Mouse (Mus musculus) embryo, embryonic 11.5 days (tissue): ENCODE measurements around the gene Prpsap1.

Source experiments
- DNase-seq: peaks from one replicate; pipeline ENCODE4 v3.0.0-alpha.2; 2012; ENCODE audit warnings: low read depth, low spot score

Gene Prpsap1

GRCm38 (mm10) chr11:116493795-116494252 lies at the start of gene Prpsap1:
Prpsap1 (minus strand) TSS chr11:116494202.
- no peak for DNase-seq

GRCm38 (mm10) chr11:116543110-116543509 lies 49.1 kb upstream of the Prpsap1 start:
- DNase-seq = no peak

- no peak for DNase-seq
Observed at GRCm38 (mm10) chr11:116541183-116541582, 47.2 kb upstream of the Prpsap1 start.

GRCm38 (mm10) chr11:116538142-116538735 lies 44.2 kb upstream of the Prpsap1 start:
- no peak for DNase-seq

GRCm38 (mm10) chr11:116537388-116537787 lies 43.4 kb upstream of the Prpsap1 start:
- DNase-seq = no peak

GRCm38 (mm10) chr11:116536685-116537084 lies 42.7 kb upstream of the Prpsap1 start:
- DNase-seq = no peak

- peak; percentile 68 for DNase-seq
Observed at GRCm38 (mm10) chr11:116534154-116534865, 40.3 kb upstream of the Prpsap1 start.

GRCm38 (mm10) chr11:116533341-116534153 lies 39.5 kb upstream of the Prpsap1 start:
- no peak for DNase-seq

- no peak for DNase-seq
Observed at GRCm38 (mm10) chr11:116532810-116533338, 38.9 kb upstream of the Prpsap1 start.

- DNase-seq = no peak
Observed at GRCm38 (mm10) chr11:116532262-116532809, 38.3 kb upstream of the Prpsap1 start.

- no peak for DNase-seq
Observed at GRCm38 (mm10) chr11:116531371-116532191, 37.6 kb upstream of the Prpsap1 start.

- no peak for DNase-seq
Observed at GRCm38 (mm10) chr11:116530187-116531147, 36.5 kb upstream of the Prpsap1 start, which contains the start of gene Sphk1. Sphk1 (plus strand) TSS chr11:116530925.

- no peak for DNase-seq
Observed at GRCm38 (mm10) chr11:116528636-116529320, 34.8 kb upstream of the Prpsap1 start.

GRCm38 (mm10) chr11:116523699-116524189 lies 29.7 kb upstream of the Prpsap1 start:
- DNase-seq = no peak

- no peak for DNase-seq
Observed at GRCm38 (mm10) chr11:116522886-116523698, 29.1 kb upstream of the Prpsap1 start.

GRCm38 (mm10) chr11:116522046-116522445 lies 28.0 kb upstream of the Prpsap1 start:
- DNase-seq = no peak

- no peak for DNase-seq
Observed at GRCm38 (mm10) chr11:116521143-116521542, 27.1 kb upstream of the Prpsap1 start.

- no peak for DNase-seq
Observed at GRCm38 (mm10) chr11:116518482-116518881, 24.5 kb upstream of the Prpsap1 start.
